Mouse (Mus musculus) CH12.LX (cell line): Measurements from ENCODE around the gene Eif2b5. TPM values are rescaled to one million over a fixed set of nuclear protein-coding genes. Genes with fewer than 3 reads are reported as not detected.
A peak's percentile ranks its signal among the peaks of the same experiment; 100 is the strongest.

Experiments used
- DNase-seq: peaks from one replicate; pipeline ENCODE4 v3.0.0-alpha.2; 2013; ENCODE audit errors: extremely low read depth
- H3K27ac ChIP-seq: 2 replicates; pipeline ENCODE4 v1.5.1; 2012; ENCODE audit warnings: low read depth, mild to moderate bottlenecking, control low read depth, moderate library complexity; ENCODE audit not compliant: insufficient read depth
- H3K27me3 ChIP-seq: replicated peaks from 2 replicates; pipeline ENCODE3; 2012; ENCODE audit warnings: inconsistent platforms
- H3K36me3 ChIP-seq, 2 experiments: replicated peaks in 1 of 2; 2 replicates each; pipeline versions ENCODE3 to v1.6.1; 2012; ENCODE audit warnings: inconsistent platforms in 1 of 2, low read length in 1 of 2, mild to moderate bottlenecking in 1 of 2, mixed read lengths in 1 of 2, moderate library complexity in 1 of 2; ENCODE audit not compliant: control insufficient read depth in 1 of 2, insufficient read depth in 1 of 2
- H3K4me1 ChIP-seq, 2 experiments: 2 replicates each; pipeline ENCODE4 v1.6.1; 2012; ENCODE audit warnings: inconsistent platforms in 1 of 2, moderate library complexity in 1 of 2; ENCODE audit not compliant: insufficient read depth in 2 of 2, control insufficient read depth in 1 of 2
- H3K4me2 ChIP-seq: 2 replicates; pipeline ENCODE4 v1.6.1; 2012; ENCODE audit warnings: low read depth, mild to moderate bottlenecking, control low read depth; ENCODE audit not compliant: poor library complexity, insufficient read depth, severe bottlenecking
- H3K4me3 ChIP-seq, 3 experiments: fragments of 150-350 bp in 1 of 3; sonication (generic) in 1 of 3; replicated peaks in 1 of 3; 2 replicates each; pipeline versions ENCODE3 to v1.5.1; 2011 to 2012; ENCODE audit warnings: low read depth in 2 of 3, low read length in 2 of 3, mild to moderate bottlenecking in 2 of 3, moderate library complexity in 2 of 3, control low read depth in 1 of 3, improper control_type of control experiment in 1 of 3, inconsistent platforms in 1 of 3, mixed read lengths in 1 of 3; ENCODE audit not compliant: poor library complexity in 1 of 3
- H3K79me2 ChIP-seq: replicated peaks from 2 replicates; pipeline ENCODE4 v1.6.1; 2012; ENCODE audit warnings: mild to moderate bottlenecking, moderate library complexity; ENCODE audit not compliant: control insufficient read depth, poor library complexity, insufficient read depth, severe bottlenecking; ENCODE audit errors: extremely low read depth
- H3K9ac ChIP-seq: 2 replicates; pipeline ENCODE4 v1.6.1; 2012; ENCODE audit warnings: low read depth, mild to moderate bottlenecking, control low read depth, moderate library complexity; ENCODE audit not compliant: insufficient read depth
- H3K9me3 ChIP-seq: replicated peaks from 2 replicates; pipeline ENCODE3; 2012; ENCODE audit warnings: low read length, inconsistent platforms, mixed read lengths
- BHLHE40 ChIP-seq: IDR thresholded peaks from 2 replicates; pipeline ENCODE4 v1.6.1; 2011; ENCODE audit warnings: mild to moderate bottlenecking, low read depth, low read length, improper control_type of control experiment
- CHD1 ChIP-seq: IDR thresholded peaks from 2 replicates; pipeline ENCODE4 v1.6.1; 2012; ENCODE audit warnings: low read depth, low read length, improper control_type of control experiment, inconsistent platforms
- CTCF ChIP-seq, 2 experiments: IDR thresholded peaks in 1 of 2; conservative IDR thresholded peaks in 1 of 2; 2 replicates each; pipeline ENCODE4 v1.5.1; 2011 to 2012; ENCODE audit warnings: low read depth in 2 of 2, low read length in 2 of 2, improper control_type of control experiment in 1 of 2, inconsistent platforms in 1 of 2, mild to moderate bottlenecking in 1 of 2, moderate library complexity in 1 of 2
- ELF1 ChIP-seq: IDR thresholded peaks from 2 replicates; pipeline ENCODE4 v1.6.1; 2014; ENCODE audit warnings: low read depth, mild to moderate bottlenecking, inconsistent platforms, low read length, improper control_type of control experiment
- EP300 ChIP-seq: IDR thresholded peaks from 2 replicates; pipeline ENCODE4 v1.6.1; 2011; ENCODE audit warnings: low read length, improper control_type of control experiment
- ETS1 ChIP-seq: conservative IDR thresholded peaks from 2 replicates; pipeline ENCODE4 v1.6.1; 2012; ENCODE audit warnings: low read depth, mild to moderate bottlenecking, inconsistent platforms, low read length, improper control_type of control experiment, moderate library complexity
- HCFC1 ChIP-seq: IDR thresholded peaks from 2 replicates; pipeline ENCODE4 v1.6.1; 2012; ENCODE audit warnings: low read depth, mild to moderate bottlenecking, inconsistent platforms, low read length, improper control_type of control experiment
- IRF4 ChIP-seq: IDR thresholded peaks from 2 replicates; pipeline ENCODE4 v1.6.1; 2014; ENCODE audit warnings: low read depth, mild to moderate bottlenecking, inconsistent platforms, low read length, improper control_type of control experiment
- JUND ChIP-seq: conservative IDR thresholded peaks from 2 replicates; pipeline ENCODE4 v1.6.1; 2011; ENCODE audit warnings: low read depth, low read length, improper control_type of control experiment
- MAFK ChIP-seq: IDR thresholded peaks from 2 replicates; pipeline ENCODE4 v1.6.1; 2011; ENCODE audit warnings: low read length, improper control_type of control experiment; ENCODE audit not compliant: insufficient replicate concordance
- MAX ChIP-seq: IDR thresholded peaks from 2 replicates; pipeline ENCODE4 v1.6.1; 2011; ENCODE audit warnings: low read length, improper control_type of control experiment
- MAZ ChIP-seq: IDR thresholded peaks from 2 replicates; pipeline ENCODE4 v1.6.1; 2012; ENCODE audit warnings: low read depth, mild to moderate bottlenecking, inconsistent platforms, low read length, improper control_type of control experiment, moderate library complexity
- MEF2A ChIP-seq: IDR thresholded peaks from 2 replicates; pipeline ENCODE4 v1.6.1; 2014; ENCODE audit warnings: low read depth, mild to moderate bottlenecking, inconsistent platforms, low read length, improper control_type of control experiment, borderline replicate concordance
- MXI1 ChIP-seq: IDR thresholded peaks from 2 replicates; pipeline ENCODE4 v1.6.1; 2011; ENCODE audit warnings: mild to moderate bottlenecking, low read depth, low read length, improper control_type of control experiment
- MYC ChIP-seq: IDR thresholded peaks from 2 replicates; pipeline ENCODE4 v1.6.1; 2011; ENCODE audit warnings: low read depth, mild to moderate bottlenecking, improper control_type of control experiment, low read length
- PAX5 ChIP-seq: IDR thresholded peaks from 2 replicates; pipeline ENCODE4 v1.6.1; 2012; ENCODE audit warnings: low read length, inconsistent platforms, mixed read lengths
- POLR2A ChIP-seq: IDR thresholded peaks from 2 replicates; pipeline ENCODE4 v1.6.1; 2011; ENCODE audit warnings: low read depth, mild to moderate bottlenecking, improper control_type of control experiment, low read length
- RCOR1 ChIP-seq: conservative IDR thresholded peaks from 2 replicates; pipeline ENCODE4 v1.6.1; 2012; ENCODE audit warnings: low read depth, mild to moderate bottlenecking, inconsistent platforms, low read length, improper control_type of control experiment
- SIN3A ChIP-seq: IDR thresholded peaks from 2 replicates; pipeline ENCODE4 v1.6.1; 2012; ENCODE audit warnings: low read length, improper control_type of control experiment, inconsistent platforms
- SMC3 ChIP-seq: IDR thresholded peaks from 2 replicates; pipeline ENCODE4 v1.6.1; 2011; ENCODE audit warnings: low read depth, low read length, improper control_type of control experiment
- TBP ChIP-seq: conservative IDR thresholded peaks from 2 replicates; pipeline ENCODE4 v1.6.1; 2011; ENCODE audit warnings: low read depth, low read length, improper control_type of control experiment
- TCF12 ChIP-seq: IDR thresholded peaks from 2 replicates; pipeline ENCODE4 v1.6.1; 2014; ENCODE audit warnings: low read depth, mild to moderate bottlenecking, inconsistent platforms, low read length, improper control_type of control experiment
- UBTF ChIP-seq: IDR thresholded peaks from 2 replicates; pipeline ENCODE4 v1.6.1; 2012; ENCODE audit warnings: low read depth, mild to moderate bottlenecking, inconsistent platforms, low read length, improper control_type of control experiment, moderate library complexity
- USF2 ChIP-seq: conservative IDR thresholded peaks from 2 replicates; pipeline ENCODE4 v1.6.1; 2011; ENCODE audit warnings: low read depth, low read length, improper control_type of control experiment
- ZC3H11A ChIP-seq: IDR thresholded peaks from 2 replicates; pipeline ENCODE4 v1.6.1; 2012; ENCODE audit warnings: low read depth, mild to moderate bottlenecking, inconsistent platforms, low read length, improper control_type of control experiment
- ZKSCAN1 ChIP-seq: IDR thresholded peaks from 2 replicates; pipeline ENCODE4 v1.6.1; 2012; ENCODE audit warnings: low read depth, inconsistent platforms, low read length, improper control_type of control experiment, borderline replicate concordance
- ZNF384 ChIP-seq: IDR thresholded peaks from 2 replicates; pipeline ENCODE4 v1.6.1; 2012; ENCODE audit warnings: low read depth, low read length, improper control_type of control experiment, inconsistent platforms
- dilution Hi-C: fragments of 300-500 bp; cut with MboI; formaldehyde crosslinking; loops from 2 replicates; pipeline ENCODE4 v1.14.3; 2020; ENCODE audit warnings: low sequenced_read_pairs; ENCODE audit not compliant: extremely low pct_unique_long_range_greater_than_20kb, extremely low pct_ligation_motif_present
- in situ Hi-C: fragments of 300-500 bp; cut with MboI; formaldehyde crosslinking; loops from 3 replicates; pipeline ENCODE4 v1.14.3; 2019; ENCODE audit warnings: low sequenced_read_pairs, low pct_ligation_motif_present, low pct_unique_long_range_greater_than_20kb, mixed read lengths
- polyA plus RNA-seq: library from polyadenylated mRNA; unstranded; fragments of >175 nt; gene quantifications from 2 replicates; pipeline ENCODE4 v1.2.1, GENCODE M21; 2012; ENCODE audit warnings: low read depth; ENCODE audit not compliant: insufficient read length
- total RNA-seq, 2 experiments: library from RNA; depleted of rRNA; stranded (reverse); fragments of 300-350 nt in 1 of 2; fragments of >200 nt in 1 of 2; gene quantifications; 2 replicates each; pipeline ENCODE4 v1.2.3; 2012 to 2014

Eif2b5 gene
- total and polyA plus RNA-seq, 3 experiments, result 139 to 183 (median 179) TPM

DNA sequence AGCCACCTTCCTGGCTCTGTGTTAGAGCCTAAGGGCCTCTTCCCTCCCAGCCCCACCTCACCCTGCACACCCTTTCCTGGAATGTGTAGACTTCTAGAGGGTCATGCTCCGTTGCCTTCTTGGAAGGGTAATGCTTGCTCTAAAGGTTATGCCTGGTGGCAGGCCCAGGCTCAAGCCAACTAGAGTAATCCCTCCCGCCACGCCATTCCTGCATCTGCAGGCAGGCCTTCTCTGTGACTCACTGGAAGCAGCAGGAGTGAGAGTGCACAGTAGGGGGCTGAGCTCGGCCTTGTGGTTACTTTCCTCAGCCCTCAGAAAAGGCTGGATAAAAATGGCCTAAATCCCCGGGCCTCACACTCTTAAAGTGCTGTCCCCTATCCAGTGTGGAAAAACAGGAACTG, 38.5 kb downstream of the Eif2b5 start:
- TF ChIP-seq POLR2A, result no peak
- no peak for TF ChIP-seq MAX
- TF ChIP-seq HCFC1, result no peak
- TF ChIP-seq CTCF (conservative IDR thresholded peaks at IDR 0.05 in 1 of 2, IDR thresholded peaks at IDR 0.05 in 1 of 2; ENCODE audit: low read depth in 2 of 2, low read length in 2 of 2), result no peak
- no peak for TF ChIP-seq TCF12
- no peak for TF ChIP-seq MAFK
- TF ChIP-seq SIN3A, result no peak; the same call in 1 of the 2 replicates
- 0 out of 2 replicates have a peak, but pooled peaks have one; percentile 2 for TF ChIP-seq IRF4
- TF ChIP-seq ZKSCAN1, result no peak
- no peak for TF ChIP-seq USF2
- no peak for TF ChIP-seq MEF2A
- 0 out of 2 replicates have a peak, but pooled peaks have one; percentile 32 for TF ChIP-seq UBTF
- in situ Hi-C loops (no loop called here), dilution Hi-C loops (no loop called here)
- Histone ChIP-seq H3K4me1 (peaks cover 6 to 34% of the 10 kb centered on the region in 2 experiments), H3K4me3 (peak overlapping the region; percentile 60 to 89 (median 64)), H3K9me3 (no peaks in the 10 kb centered on the region), H3K36me3 (peaks cover 41 to 58% of the 10 kb centered on the region in 2 experiments), H3K9ac (peak overlapping the region; percentile 93), H3K27me3 (no peaks in the 10 kb centered on the region), H3K79me2 (peaks cover 36% of the 10 kb centered on the region), H3K27ac (peak overlapping the region; percentile 49; the same call in 1 of the 2 replicates), H3K4me2 (peak overlapping the region; percentile 68)
- DNase-seq, result peak; percentile 27

DNA sequence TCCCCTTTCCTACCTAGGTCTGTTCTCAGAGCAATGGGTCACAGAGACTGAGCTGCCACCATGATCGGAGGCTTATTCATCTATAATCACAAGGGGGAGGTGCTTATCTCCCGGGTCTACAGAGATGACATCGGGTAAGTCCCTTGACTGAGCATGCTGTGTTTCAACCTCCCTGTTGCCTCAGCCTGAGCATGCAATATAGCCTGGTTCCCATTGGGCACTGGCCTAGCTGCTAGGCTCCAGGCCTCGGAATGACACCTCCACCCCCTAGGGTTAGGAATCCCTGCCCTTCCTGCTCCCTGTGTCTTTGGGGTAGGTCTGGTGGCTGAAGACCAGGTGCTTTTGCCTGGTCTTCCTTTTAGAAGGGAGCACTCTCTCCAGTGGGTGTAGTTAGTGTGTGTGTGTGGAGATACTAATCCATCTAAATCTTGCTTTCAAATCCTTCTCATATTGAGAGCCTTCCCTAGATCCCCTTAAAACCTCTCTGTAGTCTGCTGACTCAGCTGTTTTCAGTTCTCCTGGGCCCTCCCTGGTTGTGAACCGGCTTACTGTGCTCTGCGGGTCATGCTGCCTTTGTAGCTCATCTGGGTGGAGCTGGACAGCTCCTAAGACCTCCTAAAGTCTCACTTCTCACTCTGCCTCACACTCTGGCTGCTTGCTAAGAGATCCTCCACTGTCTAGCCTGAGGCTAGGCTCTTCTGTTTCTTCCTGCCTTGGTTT, 39.1 kb downstream of the Eif2b5 start:
- dilution Hi-C loops, result no loop called here
- peak; percentile 69 for DNase-seq
- TF ChIP-seq CTCF (conservative IDR thresholded peaks at IDR 0.05 in 1 of 2, IDR thresholded peaks at IDR 0.05 in 1 of 2; ENCODE audit: low read depth in 2 of 2, low read length in 2 of 2) (no peak), BHLHE40 (no peak), EP300 (no peak), MAFK (peak; percentile 100), RCOR1 (no peak), ETS1 (0 out of 2 replicates have a peak, but pooled peaks have one; percentile 10), SIN3A (peak; percentile 82), HCFC1 (no peak; the same call in 1 of the 2 replicates), SMC3 (no peak), TCF12 (no peak), ZNF384 (no peak), ZC3H11A (no peak), UBTF (no peak), CHD1 (no peak), MYC (no peak), MXI1 (peak; percentile 79), MAZ (no peak), TBP (no peak), JUND (no peak), ELF1 (no peak), USF2 (no peak), PAX5 (no peak)
- Histone ChIP-seq H3K4me2 (peak overlapping the region; percentile 68), H3K4me1 (peaks cover 6 to 34% of the 10 kb centered on the region in 2 experiments), H3K36me3 (peaks cover 45 to 59% of the 10 kb centered on the region in 2 experiments), H3K4me3 (peak overlapping the region; percentile 60 to 89 (median 64)), H3K27me3 (no peaks in the 10 kb centered on the region), H3K9me3 (no peaks in the 10 kb centered on the region), H3K9ac (peak overlapping the region; percentile 93), H3K27ac (peak overlapping the region; percentile 49), H3K79me2 (peaks cover 36% of the 10 kb centered on the region)
- in situ Hi-C loops, result no loop called here
